Mouse (Mus musculus): ENCODE measurements at regions not wholly inside any gene's neighbourhood (a gene's known extent, or its start where the extent isn't known, plus 50 kb on each side); places are given as distances from the start of the nearest gene placed in this dataset.

DNA sequence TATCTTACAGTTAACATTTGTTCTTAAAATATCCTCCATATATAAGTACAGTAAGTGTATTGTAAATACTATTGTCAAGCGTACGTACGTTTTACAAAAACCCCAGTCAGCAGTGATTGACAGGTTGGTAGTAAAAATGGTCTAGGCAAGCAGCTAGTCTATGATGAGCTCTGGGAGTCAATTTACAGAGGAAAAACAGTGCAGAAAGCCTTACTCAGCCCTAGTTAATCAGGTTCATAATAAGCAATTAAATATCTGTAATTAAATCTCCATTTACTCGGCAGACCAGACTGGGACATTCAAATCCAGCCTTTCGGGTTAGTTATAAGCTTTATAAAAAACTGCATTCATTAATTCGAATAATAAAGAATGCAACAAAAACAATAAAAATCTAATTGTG lies 394.7 kb downstream of the Atp6ap1l start:
- H3K36me3 ChIP-seq (ENCODE audit: control insufficient read depth, insufficient read depth, low read length): no peaks in the 10 kb centered on the region
- WGBS (ENCODE audit: insufficient replicate concordance): 81% methylated on average over 6 of the region's 6 CpGs
- H3K4me1 ChIP-seq (ENCODE audit: control insufficient read depth, insufficient read depth, low read length): no peaks in the 10 kb centered on the region
- ATAC-seq (replicated peaks; ENCODE audit: insufficient number of reproducible peaks, low FRiP score, low TSS enrichment): no peak
- H3K4me3 ChIP-seq (ENCODE audit: low read depth, low read length): no peak overlapping the region
- no peak overlapping the region for H3K4me2 ChIP-seq
- no peaks in the 10 kb centered on the region for H3K27me3 ChIP-seq (ENCODE audit: control insufficient read depth, insufficient read depth, low read length)
- H3K9me3 ChIP-seq (replicated peaks; ENCODE audit: control insufficient read depth, low read length): no peaks in the 10 kb centered on the region
- no peak overlapping the region for H3K27ac ChIP-seq (ENCODE audit: low read depth, low read length)
- H3K9ac ChIP-seq (ENCODE audit: low read depth, low read length): no peak overlapping the region

DNA sequence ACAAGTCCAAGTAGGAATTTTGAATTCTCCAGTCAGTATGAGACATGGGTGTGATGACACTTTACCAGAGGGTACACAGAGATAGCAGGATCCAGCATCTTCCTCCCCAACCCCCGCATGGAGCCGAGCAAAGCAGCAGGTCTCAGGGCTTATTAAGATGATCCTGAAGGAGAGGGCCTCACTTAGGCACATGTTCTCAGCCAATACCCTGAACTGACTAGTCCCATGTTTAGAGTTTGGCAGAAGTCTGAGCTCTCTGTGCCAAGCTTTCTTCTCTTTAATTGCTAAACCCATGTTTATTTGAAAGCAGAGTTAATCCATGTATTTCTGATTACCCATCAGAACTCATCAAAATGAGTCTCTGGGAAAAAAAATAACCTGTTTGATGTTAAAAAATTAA lies 402.0 kb downstream of the Atp6ap1l start:
- H3K9ac ChIP-seq (ENCODE audit: low read depth, low read length): no peak overlapping the region
- peaks cover 5% of the 10 kb centered on the region for H3K4me1 ChIP-seq (ENCODE audit: control insufficient read depth, insufficient read depth, low read length)
- no peaks in the 10 kb centered on the region for H3K36me3 ChIP-seq (ENCODE audit: control insufficient read depth, insufficient read depth, low read length)
- no peak overlapping the region for H3K4me3 ChIP-seq (ENCODE audit: low read depth, low read length)
- no peak for ATAC-seq (replicated peaks; ENCODE audit: insufficient number of reproducible peaks, low FRiP score, low TSS enrichment)
- H3K27ac ChIP-seq (ENCODE audit: low read depth, low read length): no peak overlapping the region
- no peaks in the 10 kb centered on the region for H3K9me3 ChIP-seq (replicated peaks; ENCODE audit: control insufficient read depth, low read length)
- H3K27me3 ChIP-seq (ENCODE audit: control insufficient read depth, insufficient read depth, low read length): no peaks in the 10 kb centered on the region
- H3K4me2 ChIP-seq: no peak overlapping the region
- 77% methylated on average over 2 of the region's 2 CpGs for WGBS (ENCODE audit: insufficient replicate concordance)

DNA sequence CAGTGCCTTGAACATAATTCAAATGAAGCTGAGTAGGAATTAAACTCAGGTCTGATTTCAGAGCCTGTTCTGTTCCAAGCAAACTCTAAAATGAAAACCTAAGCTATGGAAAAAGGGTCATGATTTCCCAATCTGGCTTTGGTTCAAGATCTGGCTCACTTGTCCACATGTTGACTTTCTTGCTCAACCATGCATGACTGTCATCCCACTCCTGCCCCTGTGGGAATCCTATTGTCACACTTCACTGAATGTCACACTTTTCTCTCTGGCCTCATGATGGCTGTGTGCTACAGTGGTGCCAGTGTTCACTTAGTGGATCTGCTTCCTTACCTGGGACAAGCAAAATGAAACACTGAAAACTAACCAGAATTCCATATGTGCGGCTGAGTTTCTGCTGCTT lies 403.0 kb downstream of the Atp6ap1l start:
- Histone ChIP-seq H3K27ac (ENCODE audit: low read depth, low read length) (no peak overlapping the region), H3K4me1 (ENCODE audit: control insufficient read depth, insufficient read depth, low read length) (peaks cover 5% of the 10 kb centered on the region), H3K4me3 (ENCODE audit: low read depth, low read length) (no peak overlapping the region), H3K27me3 (ENCODE audit: control insufficient read depth, insufficient read depth, low read length) (no peaks in the 10 kb centered on the region), H3K9ac (ENCODE audit: low read depth, low read length) (no peak overlapping the region), H3K9me3 (replicated peaks; ENCODE audit: control insufficient read depth, low read length) (no peaks in the 10 kb centered on the region), H3K36me3 (ENCODE audit: control insufficient read depth, insufficient read depth, low read length) (no peaks in the 10 kb centered on the region), H3K4me2 (no peak overlapping the region)
- no peak for ATAC-seq (replicated peaks; ENCODE audit: insufficient number of reproducible peaks, low FRiP score, low TSS enrichment)
- 82% methylated on average over 1 of the region's 1 CpGs for WGBS (ENCODE audit: insufficient replicate concordance)

DNA sequence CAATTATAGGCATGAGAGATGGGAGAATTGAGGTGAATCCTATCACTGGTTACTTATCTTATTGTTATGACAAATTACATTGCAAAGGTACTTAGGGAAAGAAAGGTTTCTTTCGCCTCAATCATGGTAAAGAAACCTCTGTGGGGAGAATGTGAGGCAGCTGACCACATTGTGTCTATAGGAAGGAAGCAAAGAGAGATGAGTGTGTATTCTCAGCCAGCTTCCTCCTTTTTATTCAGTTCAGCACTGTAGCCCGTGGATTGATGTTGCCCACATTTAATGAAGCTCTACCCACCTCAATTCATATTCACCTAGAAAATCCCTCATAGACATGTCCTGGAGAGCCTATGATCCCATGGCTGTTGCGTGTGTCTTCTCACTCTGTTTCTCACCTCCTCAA lies 406.2 kb downstream of the Atp6ap1l start:
- H3K9me3 ChIP-seq (replicated peaks; ENCODE audit: control insufficient read depth, low read length): no peaks in the 10 kb centered on the region
- no peaks in the 10 kb centered on the region for H3K4me1 ChIP-seq (ENCODE audit: control insufficient read depth, insufficient read depth, low read length)
- H3K36me3 ChIP-seq (ENCODE audit: control insufficient read depth, insufficient read depth, low read length): no peaks in the 10 kb centered on the region
- H3K4me3 ChIP-seq (ENCODE audit: low read depth, low read length): no peak overlapping the region
- no peak overlapping the region for H3K27ac ChIP-seq (ENCODE audit: low read depth, low read length)
- H3K9ac ChIP-seq (ENCODE audit: low read depth, low read length): no peak overlapping the region
- no peak overlapping the region for H3K4me2 ChIP-seq
- no peak for ATAC-seq (replicated peaks; ENCODE audit: insufficient number of reproducible peaks, low FRiP score, low TSS enrichment)
- WGBS (ENCODE audit: insufficient replicate concordance): 87% methylated on average over 3 of the region's 3 CpGs
- no peaks in the 10 kb centered on the region for H3K27me3 ChIP-seq (ENCODE audit: control insufficient read depth, insufficient read depth, low read length)

DNA sequence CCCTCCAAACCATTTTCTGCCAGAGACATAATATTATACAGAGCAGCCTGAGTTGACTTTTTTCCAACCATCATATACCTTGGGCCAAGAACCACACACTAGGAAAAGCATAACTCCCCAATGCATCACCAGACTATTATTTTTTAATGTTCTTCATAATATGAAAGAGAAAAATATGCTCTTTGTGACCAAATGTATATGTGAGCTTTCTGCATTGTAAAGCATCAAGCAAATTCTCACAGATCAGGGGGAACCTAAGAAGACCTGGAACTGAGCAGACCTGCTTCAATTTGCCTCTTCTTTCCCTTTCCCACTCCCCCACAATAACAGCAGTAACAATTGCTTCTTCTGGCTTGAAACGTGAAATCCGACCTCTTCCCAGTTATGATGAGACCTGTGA lies 407.6 kb downstream of the Atp6ap1l start:
- WGBS (ENCODE audit: insufficient replicate concordance): 67% methylated on average over 2 of the region's 2 CpGs
- no peak overlapping the region for H3K27ac ChIP-seq (ENCODE audit: low read depth, low read length)
- H3K4me1 ChIP-seq (ENCODE audit: control insufficient read depth, insufficient read depth, low read length): no peaks in the 10 kb centered on the region
- H3K4me2 ChIP-seq: no peak overlapping the region
- no peaks in the 10 kb centered on the region for H3K27me3 ChIP-seq (ENCODE audit: control insufficient read depth, insufficient read depth, low read length)
- H3K9me3 ChIP-seq (replicated peaks; ENCODE audit: control insufficient read depth, low read length): no peaks in the 10 kb centered on the region
- no peak overlapping the region for H3K9ac ChIP-seq (ENCODE audit: low read depth, low read length)
- ATAC-seq (replicated peaks; ENCODE audit: insufficient number of reproducible peaks, low FRiP score, low TSS enrichment): no peak
- H3K36me3 ChIP-seq (ENCODE audit: control insufficient read depth, insufficient read depth, low read length): no peaks in the 10 kb centered on the region
- no peak overlapping the region for H3K4me3 ChIP-seq (ENCODE audit: low read depth, low read length)

DNA sequence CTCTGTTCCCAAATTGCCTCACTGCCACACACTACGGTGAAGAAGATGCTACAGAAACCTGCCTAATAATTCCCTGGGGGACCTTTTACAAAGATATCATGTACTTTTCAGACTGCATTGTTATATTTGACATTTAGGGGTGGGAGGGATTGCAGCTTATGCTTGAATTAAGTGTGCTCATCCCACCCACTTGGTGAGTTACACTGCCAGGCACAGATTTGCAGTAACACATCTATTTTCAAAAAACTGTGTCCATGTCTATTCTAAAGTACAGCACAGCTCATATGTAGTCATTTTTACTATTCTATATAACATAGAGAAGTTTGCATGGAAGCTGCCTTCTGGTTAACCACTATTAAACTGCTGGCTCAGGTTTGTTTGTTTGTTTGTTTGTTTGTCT lies 404.3 kb upstream of the Xrcc4 start:
- Histone ChIP-seq H3K9ac (ENCODE audit: low read depth, low read length) (no peak overlapping the region), H3K36me3 (ENCODE audit: control insufficient read depth, insufficient read depth, low read length) (no peaks in the 10 kb centered on the region), H3K4me3 (ENCODE audit: low read depth, low read length) (no peak overlapping the region), H3K4me1 (ENCODE audit: control insufficient read depth, insufficient read depth, low read length) (0 out of 2 replicates have a peak, but pooled peaks cover 7% of the 10 kb centered on the region), H3K4me2 (no peak overlapping the region), H3K27ac (ENCODE audit: low read depth, low read length) (no peak overlapping the region), H3K27me3 (ENCODE audit: control insufficient read depth, insufficient read depth, low read length) (no peaks in the 10 kb centered on the region), H3K9me3 (replicated peaks; ENCODE audit: control insufficient read depth, low read length) (no peaks in the 10 kb centered on the region)
- ATAC-seq (replicated peaks; ENCODE audit: insufficient number of reproducible peaks, low FRiP score, low TSS enrichment): no peak
- WGBS (ENCODE audit: insufficient replicate concordance): 58% methylated on average over 1 of the region's 1 CpGs

DNA sequence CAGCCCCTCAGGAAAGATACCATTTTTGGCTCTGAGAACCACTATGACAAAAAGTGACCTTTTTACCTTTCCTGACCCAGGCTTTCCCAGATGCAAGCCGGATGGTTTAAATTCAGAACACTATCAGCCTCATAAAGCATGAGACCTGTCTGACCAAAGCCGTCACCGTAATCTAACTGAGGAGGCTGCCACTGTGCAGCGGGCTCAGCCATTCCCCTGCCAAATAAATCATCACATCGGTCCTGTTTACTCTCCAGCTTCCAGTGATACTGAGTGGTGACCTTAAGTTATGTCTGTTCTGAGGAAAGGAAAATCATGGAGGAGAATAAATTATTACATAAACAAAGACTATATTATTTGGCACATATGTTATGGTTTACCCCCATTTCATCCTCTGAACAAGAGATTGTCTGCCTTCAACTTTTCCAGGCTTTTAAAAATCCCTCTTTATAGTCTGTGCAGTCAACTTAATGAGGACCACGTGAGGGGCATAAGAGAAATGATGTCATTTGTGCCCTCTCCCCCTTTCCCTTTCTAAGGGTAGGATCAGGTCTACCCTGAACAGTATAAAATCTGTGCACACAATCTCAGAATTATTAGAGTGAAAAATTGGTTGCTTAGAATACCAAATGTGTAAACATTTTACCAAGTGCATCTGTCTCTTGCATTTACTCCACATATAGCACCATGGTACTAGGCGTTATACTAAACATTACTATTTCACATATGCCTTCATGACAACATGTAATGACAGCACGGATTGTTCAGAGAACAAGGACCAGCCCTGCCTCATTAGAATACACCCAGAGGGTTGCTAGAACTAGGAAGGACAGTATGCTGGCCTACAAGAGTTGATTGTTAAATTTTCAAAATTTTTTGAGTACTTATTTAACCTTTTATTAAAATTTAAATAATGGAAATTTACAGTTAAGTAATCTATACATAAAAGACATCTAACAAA lies 401.9 kb upstream of the Xrcc4 start:
- Histone ChIP-seq H3K4me1 (ENCODE audit: control insufficient read depth, insufficient read depth, low read length) (0 out of 2 replicates have a peak, but pooled peaks cover 7% of the 10 kb centered on the region), H3K27me3 (ENCODE audit: control insufficient read depth, insufficient read depth, low read length) (no peaks in the 10 kb centered on the region), H3K9me3 (replicated peaks; ENCODE audit: control insufficient read depth, low read length) (no peaks in the 10 kb centered on the region), H3K36me3 (ENCODE audit: control insufficient read depth, insufficient read depth, low read length) (no peaks in the 10 kb centered on the region), H3K9ac (ENCODE audit: low read depth, low read length) (no peak overlapping the region), H3K4me2 (peak overlapping the region; percentile 8; the same call in 1 of the 2 replicates), H3K27ac (ENCODE audit: low read depth, low read length) (no peak overlapping the region), H3K4me3 (ENCODE audit: low read depth, low read length) (no peak overlapping the region)
- WGBS (ENCODE audit: insufficient replicate concordance): 32% methylated on average over 8 of the region's 8 CpGs
- no peak; the same call in 1 of the 2 replicates for ATAC-seq (replicated peaks; ENCODE audit: insufficient number of reproducible peaks, low FRiP score, low TSS enrichment)

DNA sequence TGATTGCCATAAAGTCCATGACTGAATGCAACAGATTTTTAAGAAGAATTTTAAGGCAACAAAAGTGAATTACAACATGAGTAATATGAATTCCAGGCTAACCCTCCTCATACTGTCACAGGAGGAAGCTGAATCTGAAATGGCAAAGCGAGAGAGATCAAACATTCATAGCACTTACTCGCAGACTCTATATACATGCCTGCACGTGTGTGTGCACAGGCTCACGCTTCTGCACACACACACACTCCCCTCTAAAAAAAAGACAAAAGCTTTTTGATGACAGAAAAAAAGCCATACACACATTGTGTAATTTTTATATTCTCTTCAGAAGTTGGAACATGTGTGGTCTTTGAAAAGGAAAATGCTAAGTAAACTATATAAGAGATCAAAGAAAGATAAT lies 391.1 kb upstream of the Xrcc4 start:
- Histone ChIP-seq H3K27ac (ENCODE audit: low read depth, low read length) (no peak overlapping the region), H3K9ac (ENCODE audit: low read depth, low read length) (no peak overlapping the region), H3K9me3 (replicated peaks; ENCODE audit: control insufficient read depth, low read length) (no peaks in the 10 kb centered on the region), H3K4me1 (ENCODE audit: control insufficient read depth, insufficient read depth, low read length) (no peaks in the 10 kb centered on the region), H3K27me3 (ENCODE audit: control insufficient read depth, insufficient read depth, low read length) (no peaks in the 10 kb centered on the region), H3K36me3 (ENCODE audit: control insufficient read depth, insufficient read depth, low read length) (no peaks in the 10 kb centered on the region), H3K4me3 (ENCODE audit: low read depth, low read length) (no peak overlapping the region), H3K4me2 (no peak overlapping the region)
- no peak for ATAC-seq (replicated peaks; ENCODE audit: insufficient number of reproducible peaks, low FRiP score, low TSS enrichment)
- 76% methylated on average over 4 of the region's 4 CpGs for WGBS (ENCODE audit: insufficient replicate concordance)

DNA sequence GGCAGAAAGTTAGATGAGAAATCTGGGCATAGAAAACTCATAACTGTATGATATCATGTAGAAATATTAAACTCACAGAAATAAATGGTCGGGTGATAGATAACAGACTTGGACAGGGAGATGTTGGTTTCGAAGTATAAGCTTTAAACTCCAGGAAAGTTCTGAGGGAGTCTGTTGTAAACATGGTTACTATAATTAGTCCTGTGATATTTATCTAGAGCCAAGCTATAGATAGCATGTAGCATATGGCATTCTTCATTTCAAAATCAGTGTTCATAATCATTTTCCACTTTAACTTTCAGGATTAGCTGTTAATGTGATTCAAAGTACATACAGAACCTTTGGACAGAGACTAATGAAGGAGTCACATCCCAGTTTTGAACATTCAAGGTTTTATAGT lies 387.5 kb upstream of the Xrcc4 start:
- Histone ChIP-seq H3K9ac (ENCODE audit: low read depth, low read length) (no peak overlapping the region), H3K9me3 (replicated peaks; ENCODE audit: control insufficient read depth, low read length) (no peaks in the 10 kb centered on the region), H3K27me3 (ENCODE audit: control insufficient read depth, insufficient read depth, low read length) (no peaks in the 10 kb centered on the region), H3K27ac (ENCODE audit: low read depth, low read length) (no peak overlapping the region), H3K4me3 (ENCODE audit: low read depth, low read length) (no peak overlapping the region), H3K4me2 (no peak overlapping the region), H3K4me1 (ENCODE audit: control insufficient read depth, insufficient read depth, low read length) (no peaks in the 10 kb centered on the region), H3K36me3 (ENCODE audit: control insufficient read depth, insufficient read depth, low read length) (no peaks in the 10 kb centered on the region)
- WGBS (ENCODE audit: insufficient replicate concordance): 62% methylated on average over 2 of the region's 2 CpGs
- ATAC-seq (replicated peaks; ENCODE audit: insufficient number of reproducible peaks, low FRiP score, low TSS enrichment): no peak
